Mouse (Mus musculus): ENCODE results near the gene Fbxo33. TPM values are rescaled to one million over a fixed set of nuclear protein-coding genes. Genes with fewer than 3 reads are reported as not detected.

The Fbxo33 gene
- polyA plus RNA-seq, 1 experiment from 2014 or later = 7.8 TPM

- peaks cover 5% of the 10 kb centered on the region for H3K36me3 ChIP-seq
- no peak overlapping the region for H3K4me2 ChIP-seq
- no peaks in the 10 kb centered on the region for H3K4me1 ChIP-seq
- no peak overlapping the region for H3K9ac ChIP-seq
- no peak for ATAC-seq (ENCODE audit: borderline replicate concordance, extremely low read depth, low FRiP score, low TSS enrichment)
- WGBS = 61% methylated on average over 9 of the region's 9 CpGs
- H3K27ac ChIP-seq = no peak overlapping the region
- H3K9me3 ChIP-seq = no peaks in the 10 kb centered on the region
- no peaks in the 10 kb centered on the region for H3K27me3 ChIP-seq
- H3K4me3 ChIP-seq = no peak overlapping the region
These were observed 25.1 kb downstream of the Fbxo33 start for GRCm38 (mm10) chr12:59194341-59195003.

- Histone ChIP-seq H3K36me3 (peaks cover 3% of the 10 kb centered on the region; the same call in 1 of the 2 replicates), H3K9ac (no peak overlapping the region), H3K27me3 (no peaks in the 10 kb centered on the region), H3K4me1 (no peaks in the 10 kb centered on the region), H3K4me3 (no peak overlapping the region), H3K27ac (no peak overlapping the region), H3K9me3 (no peaks in the 10 kb centered on the region), H3K4me2 (no peak overlapping the region)
- whole genome bisulfite sequencing = 72% methylated on average over 3 of the region's 3 CpGs
- ATAC-seq (ENCODE audit: borderline replicate concordance, extremely low read depth, low FRiP score, low TSS enrichment) = no peak
These were observed 25.9 kb downstream of the Fbxo33 start for GRCm38 (mm10) chr12:59193637-59194036.

- no peak for ATAC-seq (ENCODE audit: borderline replicate concordance, extremely low read depth, low FRiP score, low TSS enrichment)
- Histone ChIP-seq H3K9ac (no peak overlapping the region), H3K4me2 (no peak overlapping the region), H3K4me3 (no peak overlapping the region), H3K4me1 (no peaks in the 10 kb centered on the region), H3K9me3 (no peaks in the 10 kb centered on the region), H3K27ac (no peak overlapping the region), H3K27me3 (no peaks in the 10 kb centered on the region), H3K36me3 (peaks cover 45% of the 10 kb centered on the region)
- WGBS = 86% methylated on average over 12 of the region's 12 CpGs
These were observed 31.3 kb downstream of the Fbxo33 start for GRCm38 (mm10) chr12:59188086-59188682.

GRCm38 (mm10) chr12:59177814-59178213, 41.7 kb downstream of the Fbxo33 start:
- H3K27ac ChIP-seq = no peak overlapping the region
- H3K27me3 ChIP-seq = no peaks in the 10 kb centered on the region
- 90% methylated on average over 3 of the region's 3 CpGs for WGBS
- H3K4me2 ChIP-seq = no peak overlapping the region
- no peak overlapping the region for H3K4me3 ChIP-seq
- ATAC-seq (ENCODE audit: borderline replicate concordance, extremely low read depth, low FRiP score, low TSS enrichment) = no peak
- no peaks in the 10 kb centered on the region for H3K4me1 ChIP-seq
- H3K9ac ChIP-seq = no peak overlapping the region
- H3K36me3 ChIP-seq = peaks cover 77% of the 10 kb centered on the region
- H3K9me3 ChIP-seq = no peaks in the 10 kb centered on the region

GRCm38 (mm10) chr12:59169935-59170334, 49.6 kb downstream of the Fbxo33 start:
- Histone ChIP-seq H3K4me1 (no peaks in the 10 kb centered on the region), H3K4me3 (no peak overlapping the region), H3K9ac (no peak overlapping the region), H3K4me2 (no peak overlapping the region), H3K36me3 (peaks cover 36% of the 10 kb centered on the region), H3K27me3 (no peaks in the 10 kb centered on the region), H3K27ac (no peak overlapping the region), H3K9me3 (no peaks in the 10 kb centered on the region)
- 81% methylated on average over 4 of the region's 4 CpGs for WGBS
- no peak for ATAC-seq (ENCODE audit: borderline replicate concordance, extremely low read depth, low FRiP score, low TSS enrichment)

- no peak for ATAC-seq (ENCODE audit: borderline replicate concordance, extremely low read depth, low FRiP score, low TSS enrichment)
- Histone ChIP-seq H3K9ac (no peak overlapping the region), H3K36me3 (peaks cover 46% of the 10 kb centered on the region), H3K27me3 (no peaks in the 10 kb centered on the region), H3K4me3 (no peak overlapping the region), H3K4me1 (no peaks in the 10 kb centered on the region), H3K4me2 (no peak overlapping the region), H3K27ac (no peak overlapping the region), H3K9me3 (no peaks in the 10 kb centered on the region)
- 85% methylated on average over 4 of the region's 4 CpGs for WGBS
These were observed 53.0 kb downstream of the Fbxo33 start for GRCm38 (mm10) chr12:59166557-59166956.

- no peaks in the 10 kb centered on the region for H3K4me1 ChIP-seq
- 82% methylated on average over 6 of the region's 6 CpGs for WGBS
- H3K4me2 ChIP-seq = no peak overlapping the region
- H3K9ac ChIP-seq = no peak overlapping the region
- no peaks in the 10 kb centered on the region for H3K9me3 ChIP-seq
- H3K27ac ChIP-seq = no peak overlapping the region
- H3K4me3 ChIP-seq = no peak overlapping the region
- peaks cover 47% of the 10 kb centered on the region for H3K36me3 ChIP-seq
- no peaks in the 10 kb centered on the region for H3K27me3 ChIP-seq
- ATAC-seq (ENCODE audit: borderline replicate concordance, extremely low read depth, low FRiP score, low TSS enrichment) = no peak
These were observed 55.0 kb downstream of the Fbxo33 start for GRCm38 (mm10) chr12:59164522-59164921.

- ATAC-seq (ENCODE audit: borderline replicate concordance, extremely low read depth, low FRiP score, low TSS enrichment) = no peak
- no peaks in the 10 kb centered on the region for H3K27me3 ChIP-seq
- no peak overlapping the region for H3K4me2 ChIP-seq
- H3K4me3 ChIP-seq = no peak overlapping the region
- H3K9ac ChIP-seq = no peak overlapping the region
- no peak overlapping the region for H3K27ac ChIP-seq
- H3K36me3 ChIP-seq = peaks cover 53% of the 10 kb centered on the region
- WGBS = 93% methylated on average over 2 of the region's 2 CpGs
- H3K9me3 ChIP-seq = no peaks in the 10 kb centered on the region
- no peaks in the 10 kb centered on the region for H3K4me1 ChIP-seq
These were observed 56.7 kb downstream of the Fbxo33 start for GRCm38 (mm10) chr12:59162797-59163196.

GRCm38 (mm10) chr12:59161091-59161490, 58.4 kb downstream of the Fbxo33 start:
- WGBS = 55% methylated on average over 2 of the region's 2 CpGs

More at GRCm38 (mm10) chr12:59161091-59161490, 58.4 kb downstream of the Fbxo33 start:
- no peak for ATAC-seq (ENCODE audit: borderline replicate concordance, extremely low read depth, low FRiP score, low TSS enrichment)
- no peak overlapping the region for H3K4me3 ChIP-seq
- H3K9ac ChIP-seq = no peak overlapping the region
- H3K4me2 ChIP-seq = no peak overlapping the region
- no peaks in the 10 kb centered on the region for H3K9me3 ChIP-seq
- H3K27me3 ChIP-seq = no peaks in the 10 kb centered on the region
- no peak overlapping the region for H3K27ac ChIP-seq
- H3K36me3 ChIP-seq = peaks cover 62% of the 10 kb centered on the region
- no peaks in the 10 kb centered on the region for H3K4me1 ChIP-seq

Small RNAs within 50 kb of the gene (microRNA-seq; reads per million reads assigned to microRNA genes)
- not detected for gene Gm27284

Other genes starting within 250 kb of the Fbxo33 start
- 64.0 and 65.6 TPM in 2 replicates for gene Sec23a, start 207.7 kb downstream of the Fbxo33 start, polyA plus RNA-seq (2015; fragmentation: Nextera tagmentation; extraction: Ambion mirVana)
- gene Gemin2, start 206.3 kb downstream of the Fbxo33 start, polyA plus RNA-seq (2015; fragmentation: Nextera tagmentation; extraction: Ambion mirVana) = 29.3 and 31.5 TPM in 2 replicates
- 87.8 and 92.5 TPM in 2 replicates for gene Trappc6b, start 158.3 kb downstream of the Fbxo33 start, polyA plus RNA-seq (2015; fragmentation: Nextera tagmentation; extraction: Ambion mirVana)
- gene Pnn, start 152.8 kb downstream of the Fbxo33 start, polyA plus RNA-seq (2015; fragmentation: Nextera tagmentation; extraction: Ambion mirVana) = 96.1 and 105 TPM in 2 replicates
- 53.8 and 59.9 TPM in 2 replicates for gene Mia2, start 123.9 kb downstream of the Fbxo33 start, polyA plus RNA-seq (2015; fragmentation: Nextera tagmentation; extraction: Ambion mirVana)